Mouse (Mus musculus): Measurements from ENCODE around the gene Pdcl3. TPM values are rescaled to one million over a fixed set of nuclear protein-coding genes. Genes with fewer than 3 reads are reported as not detected.
A peak's percentile ranks its signal among the peaks of the same experiment; 100 is the strongest.

Gene Pdcl3
- polyA plus RNA-seq (2015; fragmentation: Nextera tagmentation; extraction: Ambion mirVana) = 125 and 126 TPM in 2 replicates

DNA sequence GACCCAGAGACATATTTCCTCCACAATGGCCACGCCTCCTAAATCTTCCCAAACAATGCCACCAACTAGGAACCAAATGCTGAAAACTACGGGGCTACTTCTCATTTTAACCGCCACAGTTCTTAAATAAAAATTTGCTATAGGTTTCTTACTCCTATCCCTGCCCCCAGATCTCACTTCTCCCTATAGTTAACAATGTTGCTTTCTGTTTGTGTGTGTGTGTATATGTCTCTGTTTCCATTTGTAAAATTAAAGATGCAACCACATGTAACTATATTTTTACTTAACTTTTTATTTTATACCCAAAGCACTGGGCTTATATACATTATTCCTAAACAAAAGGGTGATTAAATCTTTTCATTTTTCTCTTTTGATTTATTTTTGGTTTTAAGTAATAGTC lies at the start of gene Pdcl3:
Gene Pdcl3, plus strand, starts transcription at position 301 of the 400 bp plus-strand sequence.
- H3K9me3 ChIP-seq (ENCODE audit: control insufficient read depth) = no peaks in the 10 kb centered on the region
- WGBS = 94% methylated on average over 3 of the region's 3 CpGs
- no peak within 1 kb of the TSS for H3K9ac ChIP-seq (ENCODE audit: low read depth, low read length)
- H3K4me1 ChIP-seq (replicated peaks; ENCODE audit: control insufficient read depth, insufficient read depth, low read length) = peaks cover 10% of the 10 kb centered on the region; the same call in 1 of the 2 replicates
- no peaks in the 10 kb centered on the region for H3K27me3 ChIP-seq (replicated peaks; ENCODE audit: control insufficient read depth, insufficient read depth, low read length)
- peak within 1 kb of the TSS; percentile 70; the same call in 1 of the 2 replicates for H3K4me2 ChIP-seq (replicated peaks; ENCODE audit: low read depth)
- H3K4me3 ChIP-seq (ENCODE audit: low read depth, low read length) = no peak within 1 kb of the TSS
- H3K36me3 ChIP-seq (ENCODE audit: control insufficient read depth, insufficient read depth) = no peaks in the 10 kb centered on the region
- TF ChIP-seq CTCF (IDR thresholded peaks at IDR 0.05; ENCODE audit: low read depth) = no peak
- 0 out of 2 replicates have a peak within 1 kb of the TSS, but pooled peaks have one; percentile 67 for H3K27ac ChIP-seq (ENCODE audit: low read depth, low read length)
- no peak for ATAC-seq

DNA sequence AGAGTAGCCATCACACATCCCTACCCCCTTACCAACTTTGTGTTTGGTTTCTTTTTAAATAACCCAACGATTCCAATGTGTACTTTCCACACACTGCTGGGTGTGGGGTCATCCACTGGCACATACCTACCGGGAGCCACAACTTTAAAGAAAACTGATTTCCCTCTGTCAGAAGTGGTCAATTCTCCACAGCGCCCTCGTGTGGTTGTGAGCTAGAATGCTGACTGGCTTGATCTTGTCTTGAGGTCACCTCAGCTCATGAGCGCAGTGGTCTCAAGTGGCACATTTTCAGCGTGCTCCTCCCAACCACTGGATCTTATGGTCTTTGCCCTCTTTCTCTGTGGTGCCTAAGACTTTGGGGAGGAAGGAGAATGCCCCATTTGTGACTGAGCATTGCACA lies 48.6 kb upstream of the Pdcl3 start:
- 19% methylated on average over 6 of the region's 6 CpGs for WGBS
- ATAC-seq = no peak
- Histone ChIP-seq H3K4me1 (replicated peaks; ENCODE audit: control insufficient read depth, insufficient read depth, low read length) (no peaks in the 10 kb centered on the region), H3K27me3 (replicated peaks; ENCODE audit: control insufficient read depth, insufficient read depth, low read length) (no peaks in the 10 kb centered on the region), H3K9ac (ENCODE audit: low read depth, low read length) (no peak overlapping the region), H3K27ac (ENCODE audit: low read depth, low read length) (no peak overlapping the region), H3K9me3 (ENCODE audit: control insufficient read depth) (no peaks in the 10 kb centered on the region), H3K4me2 (replicated peaks; ENCODE audit: low read depth) (no peak overlapping the region), H3K36me3 (ENCODE audit: control insufficient read depth, insufficient read depth) (no peaks in the 10 kb centered on the region), H3K4me3 (ENCODE audit: low read depth, low read length) (no peak overlapping the region)
- TF ChIP-seq CTCF (IDR thresholded peaks at IDR 0.05; ENCODE audit: low read depth) = peak; percentile 79

DNA sequence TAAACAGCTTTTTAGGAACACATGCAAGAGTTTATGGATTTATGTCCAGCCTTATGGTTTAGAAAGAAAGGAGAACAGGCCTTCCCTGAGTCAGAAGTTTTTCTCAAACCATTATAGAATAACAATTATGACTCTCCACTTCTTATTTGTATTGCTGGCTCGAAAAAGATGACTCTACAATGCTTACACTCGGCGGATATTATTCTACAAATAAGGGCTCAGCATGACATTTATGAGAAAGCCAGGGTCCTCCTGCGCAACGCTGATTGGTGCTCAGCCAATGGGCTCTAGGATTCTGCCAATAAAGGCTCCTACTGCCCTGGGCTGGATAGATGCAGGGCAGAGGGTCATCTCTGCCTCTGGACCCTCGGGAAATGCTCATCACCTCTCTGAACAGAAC lies 46.6 kb upstream of the Pdcl3 start, which contains the start of gene Nms:
Gene Nms, plus strand, starts transcription at position 301 of the 400 bp plus-strand sequence.
- no peaks in the 10 kb centered on the region for H3K4me1 ChIP-seq (replicated peaks; ENCODE audit: control insufficient read depth, insufficient read depth, low read length)
- no peak for TF ChIP-seq CTCF (IDR thresholded peaks at IDR 0.05; ENCODE audit: low read depth)
- H3K9ac ChIP-seq (ENCODE audit: low read depth, low read length) = no peak within 1 kb of the TSS
- H3K4me3 ChIP-seq (ENCODE audit: low read depth, low read length) = no peak within 1 kb of the TSS
- no peak within 1 kb of the TSS for H3K27ac ChIP-seq (ENCODE audit: low read depth, low read length)
- 74% methylated on average over 6 of the region's 6 CpGs for WGBS
- no peaks in the 10 kb centered on the region for H3K9me3 ChIP-seq (ENCODE audit: control insufficient read depth)
- H3K27me3 ChIP-seq (replicated peaks; ENCODE audit: control insufficient read depth, insufficient read depth, low read length) = no peaks in the 10 kb centered on the region
- ATAC-seq = no peak
- no peaks in the 10 kb centered on the region for H3K36me3 ChIP-seq (ENCODE audit: control insufficient read depth, insufficient read depth)
- H3K4me2 ChIP-seq (replicated peaks; ENCODE audit: low read depth) = no peak within 1 kb of the TSS

DNA sequence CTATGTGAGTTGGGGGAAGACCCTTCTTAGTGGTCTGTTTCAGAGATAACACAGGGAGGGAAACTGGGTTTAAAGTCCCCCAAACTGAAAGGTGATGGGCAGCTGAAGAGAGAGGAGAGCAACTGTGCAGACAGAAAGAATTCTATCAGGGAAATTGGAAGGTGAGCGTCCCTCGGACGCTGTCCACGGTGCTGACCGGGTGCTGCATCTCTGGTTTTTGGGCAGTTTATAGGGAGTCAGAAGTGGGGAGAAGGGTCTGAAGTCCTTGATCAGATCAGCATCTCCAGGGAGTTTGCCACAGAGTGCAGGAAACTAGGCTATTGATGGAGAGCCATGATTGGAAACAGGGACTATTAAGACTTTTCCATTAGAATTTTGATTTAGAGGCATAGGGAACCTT lies 45.8 kb upstream of the Pdcl3 start:
- Histone ChIP-seq H3K9me3 (ENCODE audit: control insufficient read depth) (no peaks in the 10 kb centered on the region), H3K4me1 (replicated peaks; ENCODE audit: control insufficient read depth, insufficient read depth, low read length) (no peaks in the 10 kb centered on the region), H3K36me3 (ENCODE audit: control insufficient read depth, insufficient read depth) (no peaks in the 10 kb centered on the region), H3K9ac (ENCODE audit: low read depth, low read length) (no peak overlapping the region), H3K27me3 (replicated peaks; ENCODE audit: control insufficient read depth, insufficient read depth, low read length) (no peaks in the 10 kb centered on the region), H3K4me3 (ENCODE audit: low read depth, low read length) (no peak overlapping the region), H3K27ac (ENCODE audit: low read depth, low read length) (no peak overlapping the region), H3K4me2 (replicated peaks; ENCODE audit: low read depth) (no peak overlapping the region)
- TF ChIP-seq CTCF (IDR thresholded peaks at IDR 0.05; ENCODE audit: low read depth) = no peak
- WGBS = 4% methylated on average over 5 of the region's 5 CpGs
- no peak for ATAC-seq

DNA sequence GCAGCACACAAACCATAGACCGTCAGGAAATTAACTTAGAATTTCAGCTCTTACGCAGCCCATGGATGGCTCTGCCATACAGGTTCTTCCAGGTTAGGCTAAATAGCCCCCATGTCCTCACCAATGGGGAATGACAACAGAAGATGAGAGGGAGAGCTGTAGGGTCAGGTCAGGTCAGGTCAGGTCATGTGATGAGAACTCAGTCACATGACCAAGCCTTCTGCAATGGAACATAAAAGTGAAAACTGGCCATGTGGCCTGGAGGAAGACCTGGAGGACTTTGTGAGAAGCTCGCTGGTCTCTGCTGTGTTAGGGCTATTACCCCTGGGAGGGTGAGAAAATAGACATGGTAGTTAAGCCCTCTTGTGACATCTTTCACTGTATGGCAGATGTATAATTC lies 29.0 kb upstream of the Pdcl3 start:
- Histone ChIP-seq H3K36me3 (ENCODE audit: control insufficient read depth, insufficient read depth) (no peaks in the 10 kb centered on the region), H3K9me3 (ENCODE audit: control insufficient read depth) (no peaks in the 10 kb centered on the region), H3K27me3 (replicated peaks; ENCODE audit: control insufficient read depth, insufficient read depth, low read length) (no peaks in the 10 kb centered on the region), H3K4me2 (replicated peaks; ENCODE audit: low read depth) (no peak overlapping the region), H3K9ac (ENCODE audit: low read depth, low read length) (no peak overlapping the region), H3K4me1 (replicated peaks; ENCODE audit: control insufficient read depth, insufficient read depth, low read length) (no peaks in the 10 kb centered on the region), H3K4me3 (ENCODE audit: low read depth, low read length) (no peak overlapping the region), H3K27ac (ENCODE audit: low read depth, low read length) (no peak overlapping the region)
- no peak for ATAC-seq
- TF ChIP-seq CTCF (IDR thresholded peaks at IDR 0.05; ENCODE audit: low read depth) = no peak
- WGBS = 89% methylated on average over 3 of the region's 3 CpGs

DNA sequence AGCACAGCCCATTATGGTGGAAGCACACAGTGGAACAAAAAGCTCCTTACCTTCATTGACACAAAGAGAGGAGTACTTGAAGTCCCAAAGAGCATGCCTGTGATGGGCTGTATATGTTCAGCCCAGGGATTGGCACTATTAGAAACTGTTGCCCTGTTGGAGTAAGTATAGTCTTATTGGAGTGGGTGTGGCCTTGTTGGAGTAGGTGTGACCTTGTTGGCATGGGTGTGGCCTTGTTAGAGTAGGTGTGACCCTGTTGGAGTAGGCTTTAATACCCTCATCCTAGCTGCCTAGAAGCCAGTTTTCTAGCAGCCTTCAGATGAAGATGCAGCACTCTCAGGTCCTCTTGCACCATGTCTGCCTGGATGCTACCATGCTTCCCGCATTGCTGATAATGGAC lies 16.3 kb upstream of the Pdcl3 start:
- Histone ChIP-seq H3K36me3 (ENCODE audit: control insufficient read depth, insufficient read depth) (no peaks in the 10 kb centered on the region), H3K4me2 (replicated peaks; ENCODE audit: low read depth) (no peak overlapping the region), H3K27me3 (replicated peaks; ENCODE audit: control insufficient read depth, insufficient read depth, low read length) (no peaks in the 10 kb centered on the region), H3K4me1 (replicated peaks; ENCODE audit: control insufficient read depth, insufficient read depth, low read length) (no peaks in the 10 kb centered on the region), H3K9me3 (ENCODE audit: control insufficient read depth) (no peaks in the 10 kb centered on the region), H3K9ac (ENCODE audit: low read depth, low read length) (no peak overlapping the region), H3K4me3 (ENCODE audit: low read depth, low read length) (no peak overlapping the region), H3K27ac (ENCODE audit: low read depth, low read length) (no peak overlapping the region)
- 93% methylated on average over 1 of the region's 1 CpGs for WGBS
- no peak for TF ChIP-seq CTCF (IDR thresholded peaks at IDR 0.05; ENCODE audit: low read depth)
- ATAC-seq = no peak

DNA sequence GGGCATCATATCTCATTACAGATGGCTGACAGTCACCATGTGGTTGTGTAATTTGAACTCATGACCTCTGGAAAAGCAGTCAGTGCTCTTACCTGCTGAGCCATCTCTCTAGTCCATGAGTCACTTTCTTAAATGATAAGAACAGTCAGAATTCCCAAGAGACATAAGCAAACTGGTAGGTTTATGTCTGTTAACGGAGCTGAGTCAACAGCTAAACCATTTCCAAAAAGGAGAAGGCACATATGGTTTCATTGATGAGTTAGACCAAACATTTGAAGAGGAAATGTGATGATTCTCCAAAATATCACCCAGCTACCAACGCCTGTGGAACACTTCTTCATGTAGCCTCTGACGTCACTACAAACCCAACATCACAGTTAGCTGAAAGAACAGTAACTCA lies 13.7 kb upstream of the Pdcl3 start:
- H3K9me3 ChIP-seq (ENCODE audit: control insufficient read depth) = no peaks in the 10 kb centered on the region
- no peak overlapping the region for H3K27ac ChIP-seq (ENCODE audit: low read depth, low read length)
- H3K4me3 ChIP-seq (ENCODE audit: low read depth, low read length) = no peak overlapping the region
- 67% methylated on average over 3 of the region's 3 CpGs for WGBS
- H3K9ac ChIP-seq (ENCODE audit: low read depth, low read length) = no peak overlapping the region
- no peaks in the 10 kb centered on the region for H3K27me3 ChIP-seq (replicated peaks; ENCODE audit: control insufficient read depth, insufficient read depth, low read length)
- ATAC-seq = no peak
- no peak for TF ChIP-seq CTCF (IDR thresholded peaks at IDR 0.05; ENCODE audit: low read depth)
- no peak overlapping the region for H3K4me2 ChIP-seq (replicated peaks; ENCODE audit: low read depth)
- H3K4me1 ChIP-seq (replicated peaks; ENCODE audit: control insufficient read depth, insufficient read depth, low read length) = no peaks in the 10 kb centered on the region
- H3K36me3 ChIP-seq (ENCODE audit: control insufficient read depth, insufficient read depth) = no peaks in the 10 kb centered on the region

All from intestine, postnatal 0 days (tissue).